Mouse (Mus musculus): ENCODE data around the gene Scn3a. TPM values are rescaled to one million over a fixed set of nuclear protein-coding genes. Genes with fewer than 3 reads are reported as not detected.

Gene Scn3a
- total RNA-seq, 1 experiment: 8.5 TPM

- DNase-seq (ENCODE audit: low read depth, low spot score): peak; percentile 16
- TF ChIP-seq ZC3H11A (IDR thresholded peaks at IDR 0.05; ENCODE audit: borderline replicate concordance, low read depth, low read length) (no peak), HCFC1 (IDR thresholded peaks at IDR 0.05; ENCODE audit: borderline replicate concordance, insufficient read depth, low read length) (no peak), CHD2 (IDR thresholded peaks at IDR 0.05; ENCODE audit: low read depth, low read length) (no peak), ZNF384 (IDR thresholded peaks at IDR 0.05; ENCODE audit: low read depth, low read length) (no peak), MAFK (IDR thresholded peaks at IDR 0.05; ENCODE audit: insufficient read depth, low read depth, low read length) (no peak)
- Histone ChIP-seq H3K36me3 (ENCODE audit: control insufficient read depth, insufficient read depth, low read length, poor library complexity, severe bottlenecking) (no peaks in the 10 kb centered on the region), H3K4me3 (ENCODE audit: insufficient read depth in 1 of 2, low read depth in 1 of 2, low read length in 2 of 2, poor library complexity in 1 of 2, severe bottlenecking in 1 of 2) (no peak overlapping the region; a peak in 1 of 4 replicates), H3K9me3 (ENCODE audit: control insufficient read depth, insufficient read depth, low read depth, low read length) (no peaks in the 10 kb centered on the region), H3K27ac (ENCODE audit: insufficient read depth, low read depth, low read length, poor library complexity, severe bottlenecking) (no peak overlapping the region; the same call in 1 of the 2 replicates), H3K4me1 (ENCODE audit: control insufficient read depth in 2 of 2, insufficient read depth in 2 of 2, low read length in 2 of 2, poor library complexity in 1 of 2) (peaks cover 0 to 2% of the 10 kb centered on the region in 2 experiments; a peak in 1 of 4 replicates), H3K9ac (ENCODE audit: insufficient read depth, low read depth, low read length, poor library complexity, severe bottlenecking) (peak overlapping the region; percentile 35; the same call in 1 of the 2 replicates)
- in situ Hi-C loops (cut with MboI; ENCODE audit: low sequenced_read_pairs in 2 of 2, unreplicated experiment in 2 of 2): no loop called here
Measured at GRCm38 (mm10) chr2:65508217-65508616, 59.2 kb downstream of the Scn3a start.

GRCm38 (mm10) chr2:65490450-65490849, 77.0 kb downstream of the Scn3a start:
- no peak overlapping the region for H3K4me3 ChIP-seq (ENCODE audit: insufficient read depth in 1 of 2, low read depth in 1 of 2, low read length in 2 of 2, poor library complexity in 1 of 2, severe bottlenecking in 1 of 2)
- DNase-seq (ENCODE audit: low read depth, low spot score): no peak

GRCm38 (mm10) chr2:65483434-65483833, 84.0 kb downstream of the Scn3a start:
- Histone ChIP-seq H3K4me3 (ENCODE audit: insufficient read depth in 1 of 2, low read depth in 1 of 2, low read length in 2 of 2, poor library complexity in 1 of 2, severe bottlenecking in 1 of 2) (no peak overlapping the region), H3K27ac (ENCODE audit: insufficient read depth, low read depth, low read length, poor library complexity, severe bottlenecking) (no peak overlapping the region), H3K36me3 (ENCODE audit: control insufficient read depth, insufficient read depth, low read length, poor library complexity, severe bottlenecking) (no peaks in the 10 kb centered on the region), H3K9me3 (ENCODE audit: control insufficient read depth, insufficient read depth, low read depth, low read length) (no peaks in the 10 kb centered on the region), H3K9ac (ENCODE audit: insufficient read depth, low read depth, low read length, poor library complexity, severe bottlenecking) (no peak overlapping the region), H3K4me1 (ENCODE audit: control insufficient read depth in 2 of 2, insufficient read depth in 2 of 2, low read length in 2 of 2, poor library complexity in 1 of 2) (no peaks in the 10 kb centered on the region)
- in situ Hi-C loops (cut with MboI; ENCODE audit: low sequenced_read_pairs in 2 of 2, unreplicated experiment in 2 of 2): no loop called here
- TF ChIP-seq ZC3H11A (IDR thresholded peaks at IDR 0.05; ENCODE audit: borderline replicate concordance, low read depth, low read length) (no peak), CHD2 (IDR thresholded peaks at IDR 0.05; ENCODE audit: low read depth, low read length) (no peak)
- DNase-seq (ENCODE audit: low read depth, low spot score): no peak

More at GRCm38 (mm10) chr2:65490450-65490849, 77.0 kb downstream of the Scn3a start:
- Histone ChIP-seq H3K9me3 (ENCODE audit: control insufficient read depth, insufficient read depth, low read depth, low read length) (no peaks in the 10 kb centered on the region), H3K4me1 (ENCODE audit: control insufficient read depth in 2 of 2, insufficient read depth in 2 of 2, low read length in 2 of 2, poor library complexity in 1 of 2) (no peaks in the 10 kb centered on the region), H3K36me3 (ENCODE audit: control insufficient read depth, insufficient read depth, low read length, poor library complexity, severe bottlenecking) (no peaks in the 10 kb centered on the region), H3K9ac (ENCODE audit: insufficient read depth, low read depth, low read length, poor library complexity, severe bottlenecking) (no peak overlapping the region), H3K27ac (ENCODE audit: insufficient read depth, low read depth, low read length, poor library complexity, severe bottlenecking) (no peak overlapping the region)
- in situ Hi-C loops (cut with MboI; ENCODE audit: low sequenced_read_pairs in 2 of 2, unreplicated experiment in 2 of 2): no loop called here
- TF ChIP-seq MAFK (IDR thresholded peaks at IDR 0.05; ENCODE audit: insufficient read depth, low read depth, low read length) (no peak), ZC3H11A (IDR thresholded peaks at IDR 0.05; ENCODE audit: borderline replicate concordance, low read depth, low read length) (no peak)

- no peaks in the 10 kb centered on the region for H3K9me3 ChIP-seq (ENCODE audit: control insufficient read depth, insufficient read depth, low read depth, low read length)
- no peak overlapping the region for H3K9ac ChIP-seq (ENCODE audit: insufficient read depth, low read depth, low read length, poor library complexity, severe bottlenecking)
- DNase-seq (ENCODE audit: low read depth, low spot score): no peak
- no peaks in the 10 kb centered on the region for H3K36me3 ChIP-seq (ENCODE audit: control insufficient read depth, insufficient read depth, low read length, poor library complexity, severe bottlenecking)
- no peak for TF ChIP-seq CHD2 (IDR thresholded peaks at IDR 0.05; ENCODE audit: low read depth, low read length)
- no peak for TF ChIP-seq ZNF384 (IDR thresholded peaks at IDR 0.05; ENCODE audit: low read depth, low read length)
- TF ChIP-seq MAFK (IDR thresholded peaks at IDR 0.05; ENCODE audit: insufficient read depth, low read depth, low read length): no peak
- no peak for TF ChIP-seq HCFC1 (IDR thresholded peaks at IDR 0.05; ENCODE audit: borderline replicate concordance, insufficient read depth, low read length)
- TF ChIP-seq ZC3H11A (IDR thresholded peaks at IDR 0.05; ENCODE audit: borderline replicate concordance, low read depth, low read length): no peak
- in situ Hi-C loops (cut with MboI; ENCODE audit: low sequenced_read_pairs in 2 of 2, unreplicated experiment in 2 of 2): no loop called here
- no peak overlapping the region for H3K27ac ChIP-seq (ENCODE audit: insufficient read depth, low read depth, low read length, poor library complexity, severe bottlenecking)
- H3K4me3 ChIP-seq (ENCODE audit: insufficient read depth in 1 of 2, low read depth in 1 of 2, low read length in 2 of 2, poor library complexity in 1 of 2, severe bottlenecking in 1 of 2): no peak overlapping the region
- H3K4me1 ChIP-seq (ENCODE audit: control insufficient read depth in 2 of 2, insufficient read depth in 2 of 2, low read length in 2 of 2, poor library complexity in 1 of 2): no peaks in the 10 kb centered on the region
Measured at GRCm38 (mm10) chr2:65481007-65481672, 86.3 kb downstream of the Scn3a start.
